Mouse (Mus musculus): Measurements from ENCODE around the gene Tns1.

- TF ChIP-seq CTCF (conservative IDR thresholded peaks at IDR 0.05; ENCODE audit: low read length): no peak
- TF ChIP-seq NANOG (IDR thresholded peaks at IDR 0.05; ENCODE audit: borderline replicate concordance, low read length): no peak
These were observed 201.1 kb downstream of the Tns1 start for GRCm38 (mm10) chr1:73923185-73923584.

Data from E14TG2a.4 (cell line).